Mouse (Mus musculus) intestine, embryonic 14.5 days (tissue): ENCODE results near the gene Btbd2. TPM values are rescaled to one million over a fixed set of nuclear protein-coding genes. Genes with fewer than 3 reads are reported as not detected.
A peak's percentile ranks its signal among the peaks of the same experiment; 100 is the strongest.

Experiments used
- ATAC-seq: fragments of 200-750 bp; cut with Nextera tagmentation; replicated peaks from 2 replicates; pipeline ENCODE4 v1.8.0; 2017; ENCODE audit warnings: low read depth, moderate number of reproducible peaks, moderate TSS enrichment, moderate library complexity; ENCODE audit not compliant: low FRiP score, low TSS enrichment
- DNase-seq: peaks from one replicate; pipeline ENCODE4 v3.0.0-alpha.2; 2018; ENCODE audit warnings: low spot score
- H3K27ac ChIP-seq: fragments of 300-500 bp; sonication (generic); 2 replicates; pipeline ENCODE4 v1.5.1; 2014; ENCODE audit warnings: low read depth, mild to moderate bottlenecking, control low read depth
- H3K27me3 ChIP-seq: fragments of 300-500 bp; sonication (generic); replicated peaks from 2 replicates; pipeline ENCODE4 v1.6.1; 2014; ENCODE audit warnings: low read length, control low read depth; ENCODE audit not compliant: control insufficient read depth, insufficient read depth
- H3K36me3 ChIP-seq: fragments of 300-500 bp; sonication (generic); 2 replicates; pipeline ENCODE4 v1.6.1; 2014; ENCODE audit warnings: low read length, control low read depth; ENCODE audit not compliant: control insufficient read depth, insufficient read depth
- H3K4me1 ChIP-seq: fragments of 300-500 bp; sonication (generic); replicated peaks from 2 replicates; pipeline ENCODE4 v1.6.1; 2014; ENCODE audit warnings: low read length, control low read depth, mixed read lengths; ENCODE audit not compliant: control insufficient read depth, insufficient read depth
- H3K4me2 ChIP-seq: fragments of 300-500 bp; sonication (generic); 2 replicates; pipeline ENCODE4 v1.6.1; 2014; ENCODE audit warnings: low read length
- H3K4me3 ChIP-seq: fragments of 300-500 bp; sonication (generic); 2 replicates; pipeline ENCODE4 v1.5.1; 2014; ENCODE audit warnings: low read depth, low read length, control low read depth, mixed read lengths
- H3K9ac ChIP-seq: fragments of 300-500 bp; sonication (generic); 2 replicates; pipeline ENCODE4 v1.6.1; 2014; ENCODE audit warnings: mild to moderate bottlenecking, low read length
- H3K9me3 ChIP-seq: fragments of 300-500 bp; sonication (generic); 2 replicates; pipeline ENCODE4 v1.6.1; 2016; ENCODE audit warnings: low read length, control low read depth; ENCODE audit not compliant: control insufficient read depth
- WGBS: fragments of 180-500 bp; shearing (Covaris S2); extraction: QIAGEN DNeasy Blood & Tissue Kit; methylation state at CpG from one replicate; pipeline ENCODE4 v1.1.7; 2014; 5-methylcytosine and 5-hydroxymethylcytosine counted together
- polyA plus RNA-seq: library from polyadenylated mRNA; unstranded; fragments of >200 nt; fragmentation: Nextera tagmentation; extraction: Ambion mirVana; gene quantifications from 2 replicates; pipeline ENCODE4 v1.2.1, GENCODE M21; 2014

Btbd2 gene
- polyA plus RNA-seq, 1 experiment from 2014 or later = 73.1 TPM

DNA sequence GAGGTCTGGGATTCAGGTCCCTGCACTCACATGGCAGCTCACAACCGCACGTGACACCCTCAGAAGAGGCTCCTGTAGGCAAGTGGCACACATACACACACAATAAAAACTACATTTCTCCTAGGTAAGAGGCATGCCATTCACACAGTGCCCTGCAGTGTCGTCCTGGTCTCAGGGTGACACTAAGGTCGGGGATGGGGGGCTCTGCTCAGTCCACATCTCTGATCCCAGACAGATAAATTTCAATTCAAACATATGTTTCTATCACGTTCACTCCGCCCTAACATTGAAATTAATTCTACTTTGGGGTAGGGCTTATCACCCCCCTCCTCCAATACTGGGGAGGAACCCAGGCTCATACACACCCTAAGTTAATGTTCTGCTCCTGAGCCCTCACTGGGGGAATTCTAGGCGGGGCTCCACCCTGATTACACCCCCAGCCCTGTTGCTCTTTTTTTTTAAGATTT, 43.2 kb upstream of the Btbd2 start:
- 82% methylated on average over 7 of the region's 7 CpGs for WGBS
- H3K36me3 ChIP-seq = no peaks in the 10 kb centered on the region
- H3K27me3 ChIP-seq = no peaks in the 10 kb centered on the region
- DNase-seq = no peak
- peak overlapping the region; percentile 69; the same call in 1 of the 2 replicates for H3K4me2 ChIP-seq
- H3K4me1 ChIP-seq = peaks cover 26% of the 10 kb centered on the region
- no peak overlapping the region for H3K27ac ChIP-seq
- no peak overlapping the region for H3K4me3 ChIP-seq
- no peak overlapping the region for H3K9ac ChIP-seq
- ATAC-seq = no peak
- H3K9me3 ChIP-seq = no peaks in the 10 kb centered on the region

GRCm38 (mm10) chr10:80698605-80699004, 41.7 kb upstream of the Btbd2 start:
- H3K4me3 ChIP-seq = no peak overlapping the region
- DNase-seq (no peak), ATAC-seq (no peak)
- WGBS = 92% methylated on average over 9 of the region's 9 CpGs
- H3K4me2 ChIP-seq = no peak overlapping the region
- peaks cover 5% of the 10 kb centered on the region; the same call in 1 of the 2 replicates for H3K36me3 ChIP-seq
- H3K27me3 ChIP-seq = no peaks in the 10 kb centered on the region
- H3K27ac ChIP-seq = no peak overlapping the region
- no peaks in the 10 kb centered on the region for H3K9me3 ChIP-seq
- H3K4me1 ChIP-seq = peaks cover 20% of the 10 kb centered on the region
- H3K9ac ChIP-seq = no peak overlapping the region

- Histone ChIP-seq H3K9ac (no peak overlapping the region), H3K4me3 (no peak overlapping the region), H3K36me3 (peaks cover 12% of the 10 kb centered on the region; the same call in 1 of the 2 replicates), H3K27ac (no peak overlapping the region), H3K9me3 (no peaks in the 10 kb centered on the region), H3K27me3 (no peaks in the 10 kb centered on the region), H3K4me1 (peaks cover 14% of the 10 kb centered on the region), H3K4me2 (no peak overlapping the region)
- DNase-seq = no peak
- no peak for ATAC-seq
- 88% methylated on average over 9 of the region's 9 CpGs for WGBS
These were observed 40.9 kb upstream of the Btbd2 start for GRCm38 (mm10) chr10:80697812-80698211.

GRCm38 (mm10) chr10:80697393-80697787, 40.5 kb upstream of the Btbd2 start:
- no peak overlapping the region for H3K27ac ChIP-seq
- H3K4me2 ChIP-seq = no peak overlapping the region
- WGBS = 92% methylated on average over 8 of the region's 8 CpGs

GRCm38 (mm10) chr10:80696502-80697392, 39.9 kb upstream of the Btbd2 start:
- H3K27ac ChIP-seq = 0 out of 2 replicates have a peak overlapping the region, but pooled peaks have one; percentile 38
- no peaks in the 10 kb centered on the region for H3K27me3 ChIP-seq
- no peaks in the 10 kb centered on the region for H3K9me3 ChIP-seq
- ATAC-seq (no peak), DNase-seq (no peak)
- no peak overlapping the region for H3K4me3 ChIP-seq
- 63% methylated on average over 11 of the region's 12 CpGs for WGBS
- H3K4me1 ChIP-seq = peaks cover 14% of the 10 kb centered on the region
- H3K9ac ChIP-seq = peak overlapping the region; percentile 5; the same call in 1 of the 2 replicates
- no peak overlapping the region for H3K4me2 ChIP-seq
- peaks cover 13% of the 10 kb centered on the region; the same call in 1 of the 2 replicates for H3K36me3 ChIP-seq

More at GRCm38 (mm10) chr10:80697393-80697787, 40.5 kb upstream of the Btbd2 start:
- Histone ChIP-seq H3K9ac (no peak overlapping the region), H3K4me1 (peaks cover 14% of the 10 kb centered on the region), H3K27me3 (no peaks in the 10 kb centered on the region), H3K9me3 (no peaks in the 10 kb centered on the region), H3K4me3 (no peak overlapping the region), H3K36me3 (peaks cover 13% of the 10 kb centered on the region; the same call in 1 of the 2 replicates)
- ATAC-seq (no peak), DNase-seq (no peak)

- Histone ChIP-seq H3K4me1 (peaks cover 12% of the 10 kb centered on the region), H3K36me3 (peaks cover 17% of the 10 kb centered on the region), H3K27me3 (no peaks in the 10 kb centered on the region), H3K9me3 (no peaks in the 10 kb centered on the region), H3K9ac (0 out of 2 replicates have a peak overlapping the region, but pooled peaks have one; percentile 5), H3K4me3 (no peak overlapping the region), H3K27ac (0 out of 2 replicates have a peak overlapping the region, but pooled peaks have one; percentile 38), H3K4me2 (no peak overlapping the region)
- ATAC-seq (no peak), DNase-seq (no peak)
- WGBS = 71% methylated on average over 10 of the region's 10 CpGs
These were observed 39.1 kb upstream of the Btbd2 start for GRCm38 (mm10) chr10:80695801-80696501.

DNA sequence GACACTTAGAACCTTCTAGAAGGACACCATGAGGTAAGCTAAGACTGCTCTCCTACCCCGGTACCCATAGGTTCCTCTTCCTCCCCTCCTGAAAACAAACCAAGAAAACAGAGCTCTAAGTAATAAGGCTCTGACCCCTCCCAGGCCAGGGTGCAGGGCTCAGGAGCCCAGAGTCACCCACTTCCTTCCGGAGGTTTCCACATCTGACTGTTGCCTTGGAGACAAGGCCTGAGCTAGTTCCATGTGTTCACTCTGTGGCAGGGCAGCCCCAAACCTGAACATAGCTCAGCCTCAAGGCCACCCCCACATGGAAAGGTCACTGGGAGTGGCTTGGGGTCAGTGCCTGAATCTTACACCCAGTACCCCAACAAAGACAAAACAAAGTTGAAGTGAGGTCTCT, 38.3 kb upstream of the Btbd2 start:
- Histone ChIP-seq H3K27me3 (no peaks in the 10 kb centered on the region), H3K9me3 (no peaks in the 10 kb centered on the region), H3K9ac (no peak overlapping the region), H3K4me3 (no peak overlapping the region), H3K4me1 (peaks cover 5% of the 10 kb centered on the region; the same call in 1 of the 2 replicates), H3K4me2 (no peak overlapping the region), H3K36me3 (peaks cover 25% of the 10 kb centered on the region), H3K27ac (no peak overlapping the region)
- ATAC-seq (no peak), DNase-seq (no peak)
- WGBS = 59% methylated on average over 2 of the region's 2 CpGs

GRCm38 (mm10) chr10:80694159-80694938, 37.5 kb upstream of the Btbd2 start:
- no peak overlapping the region for H3K27ac ChIP-seq
- no peaks in the 10 kb centered on the region for H3K4me1 ChIP-seq
- no peak for ATAC-seq
- peaks cover 33% of the 10 kb centered on the region for H3K36me3 ChIP-seq
- no peaks in the 10 kb centered on the region for H3K27me3 ChIP-seq
- 88% methylated on average over 13 of the region's 13 CpGs for WGBS
- H3K4me2 ChIP-seq = no peak overlapping the region
- DNase-seq = no peak
- H3K9me3 ChIP-seq = no peaks in the 10 kb centered on the region
- H3K9ac ChIP-seq = no peak overlapping the region
- no peak overlapping the region for H3K4me3 ChIP-seq
